10 mouse cellular contexts compared by ENCODE assay signal in genomic region chr1:36017061-36017461, GRCm38 (mm10). TPM values are rescaled to one million over a fixed set of nuclear protein-coding genes. Genes with fewer than 3 reads are reported as not detected.
A peak's percentile ranks its signal among the peaks of the same experiment; 100 is the strongest.
DNase-seq lines count a peak whose midpoint lies in the region; ATAC-seq and TF ChIP-seq lines count a peak whose summit lies in the region.
"Had no signal": no experiment of that assay in that cellular context is flagged by ENCODE, and none has a peak within 500 bp of the region (broad histone marks: within the 10 kb centered on the region; RNA-seq: fewer than 3 reads in every experiment).

No protein-coding gene starts in this region.

- peaks cover 33% of the 10 kb centered on the region for H3K4me1 ChIP-seq in midbrain, embryonic 10.5 days
- H3K4me1 ChIP-seq in midbrain, postnatal 0 days (ENCODE audit: insufficient read depth, low read length) = no peaks in the 10 kb centered on the region
- H3K4me1 ChIP-seq in stomach, embryonic 15.5 days = peaks cover 11% of the 10 kb centered on the region

- no peaks in the 10 kb centered on the region for H3K36me3 ChIP-seq in midbrain, embryonic 10.5 days
- no peaks in the 10 kb centered on the region for H3K36me3 ChIP-seq in midbrain, postnatal 0 days (ENCODE audit: insufficient read depth, low read length)
- no peaks in the 10 kb centered on the region for H3K36me3 ChIP-seq in stomach, embryonic 15.5 days

- H3K4me3 ChIP-seq in midbrain, embryonic 10.5 days = no peak overlapping the region
- H3K4me3 ChIP-seq in midbrain, postnatal 0 days (ENCODE audit: low read depth, low read length) = no peak overlapping the region
- H3K4me3 ChIP-seq in stomach, embryonic 15.5 days (replicated peaks) = no peak overlapping the region
- H3K4me3 ChIP-seq: heart, adult 2 months; megakaryocyte, embryonic 14.5 days had no signal

- no peak for ATAC-seq in midbrain, postnatal 0 days (ENCODE audit: low FRiP score)
- ATAC-seq in stomach, embryonic 15.5 days (ENCODE audit: insufficient read depth, low FRiP score, low read depth) = peak; percentile 32; the same call in 1 of the 2 replicates
- no peak for ATAC-seq in megakaryocyte, adult 5-6 weeks (ENCODE audit: poor library complexity, severe bottlenecking)

- WGBS in midbrain, embryonic 10.5 days = 12% methylated on average over 7 of the region's 7 CpGs
- WGBS in midbrain, postnatal 0 days = 24% methylated on average over 7 of the region's 7 CpGs
- 17% methylated on average over 7 of the region's 7 CpGs for WGBS in stomach, embryonic 15.5 days

- no peak overlapping the region for H3K9ac ChIP-seq in midbrain, postnatal 0 days (replicated peaks; ENCODE audit: low read length, poor library complexity, severe bottlenecking)
- H3K9ac ChIP-seq in stomach, embryonic 15.5 days = no peak overlapping the region

- peak; percentile 61 for DNase-seq in midbrain, embryonic 10.5 days (ENCODE audit: low spot score)
- no peak for DNase-seq in midbrain, postnatal 0 days (ENCODE audit: low spot score)
- peak; percentile 25 for DNase-seq in fibroblast of lung, adult 2 months (ENCODE audit: low read depth)
- DNase-seq in kidney, postnatal 14 days = peak; percentile 82
- no peak for DNase-seq in left cerebral cortex, adult 18-20 months (ENCODE audit: low spot score in 2 of 2)
- no peak for DNase-seq in spleen, adult 18-20 months

- peak overlapping the region; percentile 84 for H3K27ac ChIP-seq in midbrain, embryonic 10.5 days (replicated peaks)
- no peak overlapping the region for H3K27ac ChIP-seq in midbrain, postnatal 0 days (ENCODE audit: low read depth, low read length)
- no peak overlapping the region for H3K27ac ChIP-seq in stomach, embryonic 15.5 days
- H3K27ac ChIP-seq: heart, adult 2 months had no signal

- no peak overlapping the region for H3K4me2 ChIP-seq in midbrain, postnatal 0 days (ENCODE audit: low read depth, low read length, poor library complexity, severe bottlenecking)
- H3K4me2 ChIP-seq in stomach, embryonic 15.5 days = no peak overlapping the region

- no peaks in the 10 kb centered on the region for H3K27me3 ChIP-seq in midbrain, embryonic 10.5 days (ENCODE audit: low read depth, poor library complexity, severe bottlenecking)
- H3K27me3 ChIP-seq in midbrain, postnatal 0 days (ENCODE audit: insufficient read depth, low read length) = no peaks in the 10 kb centered on the region
- no peaks in the 10 kb centered on the region for H3K27me3 ChIP-seq in stomach, embryonic 15.5 days (replicated peaks)

- no peak for TF ChIP-seq CTCF in midbrain, postnatal 0 days (IDR thresholded peaks at IDR 0.05)

- H3K9me3 ChIP-seq in midbrain, embryonic 10.5 days (replicated peaks) = peaks cover 7% of the 10 kb centered on the region
- H3K9me3 ChIP-seq in midbrain, postnatal 0 days (ENCODE audit: low read length) = no peaks in the 10 kb centered on the region
- H3K9me3 ChIP-seq in stomach, embryonic 15.5 days = no peaks in the 10 kb centered on the region

RNA-seq across cellular contexts. Expression of gene Hs6st1, which starts 51.1 kb away (rescaled TPM):
- 4.9 and 5.4 TPM in 2 replicates for polyA plus RNA-seq in midbrain, embryonic 10.5 days (2016; fragmentation: Nextera tagmentation; extraction: Ambion mirVana)
- total RNA-seq in midbrain, postnatal 0 days (2014; rRNA removed) = 89.8 and 104 TPM in 2 replicates
- 17.3 and 17.4 TPM in 2 replicates for polyA plus RNA-seq in midbrain, postnatal 0 days (2015; fragmentation: Nextera tagmentation; extraction: Ambion mirVana)
- 13.0 TPM in 2 replicates for polyA plus RNA-seq in stomach, embryonic 15.5 days (2015; fragmentation: Nextera tagmentation; extraction: Ambion mirVana)
- total RNA-seq in megakaryocyte, adult 5-6 weeks (2015) = 28.7 and 30.0 TPM in 2 replicates
- total RNA-seq in megakaryocyte, adult 5-6 weeks (2017) = 16.0 and 17.0 TPM in 2 replicates
- total RNA-seq in left cerebral cortex, adult 18-20 months (2021) = 10 to 100 TPM; 48.6 to 51.7 TPM

Comparison
In these comparisons a context has a peak if more than half of its experiments do, and no peak if none do; other contexts are left out.
1. DNase-seq: peak in midbrain, embryonic 10.5 days (single experiment), fibroblast of lung, adult 2 months (single experiment) and kidney, postnatal 14 days (single experiment); none in midbrain, postnatal 0 days (single experiment), left cerebral cortex, adult 18-20 months (0 of 2) and spleen, adult 18-20 months (0 of 2).